Mouse (Mus musculus) hindbrain, embryonic 11.5 days (tissue): ENCODE data around the gene Cnot11. TPM values are rescaled to one million over a fixed set of nuclear protein-coding genes. Genes with fewer than 3 reads are reported as not detected.

Source experiments
- ATAC-seq: fragments of 200-750 bp; cut with Nextera tagmentation; 2 replicates; pipeline ENCODE4 v1.8.0; 2017; ENCODE audit warnings: mild to moderate bottlenecking, moderate TSS enrichment, moderate library complexity; ENCODE audit not compliant: low FRiP score
- DNase-seq: peaks from one replicate; pipeline ENCODE4 v3.0.0-alpha.2; 2015; ENCODE audit warnings: low spot score
- H3K27ac ChIP-seq: fragments of 300-500 bp; sonication (generic); 2 replicates; pipeline ENCODE4 v1.5.1; 2014; ENCODE audit warnings: mild to moderate bottlenecking, low read depth, low read length
- H3K27me3 ChIP-seq: fragments of 300-500 bp; sonication (generic); 2 replicates; pipeline ENCODE4 v1.6.1; 2014; ENCODE audit warnings: mild to moderate bottlenecking, low read length, moderate library complexity, mixed read lengths; ENCODE audit not compliant: control insufficient read depth, insufficient read depth
- H3K36me3 ChIP-seq: fragments of 300-500 bp; sonication (generic); 2 replicates; pipeline ENCODE4 v1.6.1; 2014; ENCODE audit warnings: mild to moderate bottlenecking, low read length, moderate library complexity, mixed read lengths; ENCODE audit not compliant: control insufficient read depth, insufficient read depth
- H3K4me1 ChIP-seq: fragments of 300-500 bp; sonication (generic); replicated peaks from 2 replicates; pipeline ENCODE4 v1.6.1; 2014; ENCODE audit warnings: low read length, mixed read lengths; ENCODE audit not compliant: control insufficient read depth, insufficient read depth
- H3K4me2 ChIP-seq: fragments of 300-500 bp; sonication (generic); replicated peaks from 2 replicates; pipeline ENCODE4 v1.6.1; 2014; ENCODE audit warnings: mild to moderate bottlenecking, low read depth, low read length
- H3K4me3 ChIP-seq: fragments of 300-500 bp; sonication (generic); 2 replicates; pipeline ENCODE4 v1.5.1; 2014; ENCODE audit warnings: low read depth, low read length
- H3K9ac ChIP-seq: fragments of 300-500 bp; sonication (generic); 2 replicates; pipeline ENCODE4 v1.6.1; 2014; ENCODE audit warnings: low read depth, low read length
- H3K9me3 ChIP-seq: fragments of 300-500 bp; sonication (generic); 2 replicates; pipeline ENCODE4 v1.6.1; 2016; ENCODE audit warnings: low read length; ENCODE audit not compliant: control insufficient read depth
- WGBS: fragments of 180-500 bp; shearing (Covaris S2); extraction: QIAGEN DNeasy Blood & Tissue Kit; methylation state at CpG from one replicate; pipeline ENCODE4 v1.1.7; 2014; 5-methylcytosine and 5-hydroxymethylcytosine counted together
- polyA plus RNA-seq: library from polyadenylated mRNA; unstranded; fragments of >200 nt; fragmentation: Nextera tagmentation; extraction: Ambion mirVana; gene quantifications from 2 replicates; pipeline ENCODE4 v1.2.1, GENCODE M21; 2014

The Cnot11 gene
- polyA plus RNA-seq, 1 experiment from 2014 or later, result 29.6 TPM

DNA sequence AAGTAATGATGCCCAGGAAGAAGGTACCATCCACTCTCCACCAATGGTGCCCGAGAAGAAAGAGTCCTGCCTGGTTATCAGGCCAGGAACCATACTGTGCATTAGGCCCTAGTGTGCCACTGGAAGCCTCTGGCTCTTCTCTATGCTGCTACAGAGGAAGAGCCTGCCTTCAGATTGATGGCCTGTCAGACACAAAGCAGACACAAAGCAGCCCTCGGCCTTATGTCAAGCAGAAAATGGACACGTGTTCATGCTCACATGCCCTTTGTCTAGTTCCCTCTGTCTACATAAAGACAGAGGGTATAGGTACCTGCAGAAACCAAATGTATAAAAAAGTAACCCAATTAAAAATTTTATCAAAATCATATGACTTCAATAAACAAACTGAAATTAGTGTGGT lies 29.8 kb downstream of the Cnot11 start:
- H3K27ac ChIP-seq, result no peak overlapping the region
- DNase-seq (peak; percentile 25), ATAC-seq (peak; percentile 78)
- H3K4me1 ChIP-seq, result no peaks in the 10 kb centered on the region
- 50% methylated on average over 3 of the region's 3 CpGs for WGBS
- H3K36me3 ChIP-seq, result no peaks in the 10 kb centered on the region
- H3K4me3 ChIP-seq, result no peak overlapping the region
- H3K27me3 ChIP-seq, result no peaks in the 10 kb centered on the region
- no peaks in the 10 kb centered on the region for H3K9me3 ChIP-seq
- no peak overlapping the region for H3K4me2 ChIP-seq
- no peak overlapping the region for H3K9ac ChIP-seq

DNA sequence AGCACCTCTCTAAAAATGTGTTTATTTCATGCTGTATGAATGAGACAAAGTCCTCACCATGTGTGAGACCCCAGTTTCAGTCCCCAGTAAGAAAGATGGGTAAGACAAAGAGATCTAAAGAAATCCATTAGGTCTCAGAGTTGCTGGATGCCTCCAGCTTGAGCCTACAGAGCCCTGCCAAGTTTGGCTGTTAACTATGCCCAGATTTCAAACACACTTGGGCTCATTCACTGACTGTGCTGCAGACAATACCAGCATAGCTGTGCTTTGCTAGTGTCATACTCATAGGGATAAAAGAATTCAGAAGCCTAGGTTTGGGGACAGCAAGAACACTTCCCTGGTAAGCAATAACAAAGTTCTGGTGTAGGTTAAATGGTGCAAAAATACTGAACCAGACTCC lies 33.3 kb downstream of the Cnot11 start:
- H3K27ac ChIP-seq, result no peak overlapping the region
- no peak overlapping the region for H3K4me3 ChIP-seq
- H3K9ac ChIP-seq, result no peak overlapping the region
- H3K4me1 ChIP-seq, result no peaks in the 10 kb centered on the region
- H3K27me3 ChIP-seq, result no peaks in the 10 kb centered on the region
- H3K9me3 ChIP-seq, result no peaks in the 10 kb centered on the region
- H3K4me2 ChIP-seq, result no peak overlapping the region
- DNase-seq (no peak), ATAC-seq (no peak)
- H3K36me3 ChIP-seq, result no peaks in the 10 kb centered on the region

DNA sequence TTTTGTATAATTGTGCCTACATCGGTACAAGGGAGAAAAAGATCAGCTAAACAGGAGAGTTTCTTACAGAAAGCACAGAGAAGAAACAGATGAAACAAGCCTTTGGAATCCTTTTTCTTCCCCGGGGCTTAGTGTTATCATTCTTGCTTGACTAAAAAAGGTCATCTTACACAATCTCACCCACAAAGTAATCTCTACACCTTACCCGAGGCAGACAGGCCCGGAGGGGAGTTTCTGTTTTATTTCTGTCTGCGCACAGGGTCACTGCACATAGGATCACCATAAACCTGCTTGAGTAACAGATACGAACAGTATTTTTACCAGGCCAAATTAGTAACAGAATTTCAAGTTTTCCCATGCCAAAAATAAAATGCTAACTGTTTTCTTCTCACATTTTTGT lies 36.9 kb downstream of the Cnot11 start:
- no peak overlapping the region for H3K4me3 ChIP-seq
- no peaks in the 10 kb centered on the region for H3K36me3 ChIP-seq
- 0 out of 2 replicates have a peak, but pooled peaks cover 2% of the 10 kb centered on the region for H3K4me1 ChIP-seq
- H3K27me3 ChIP-seq, result no peaks in the 10 kb centered on the region
- H3K4me2 ChIP-seq, result no peak overlapping the region
- H3K27ac ChIP-seq, result no peak overlapping the region
- ATAC-seq, result no peak
- H3K9me3 ChIP-seq, result no peaks in the 10 kb centered on the region
- no peak overlapping the region for H3K9ac ChIP-seq
- DNase-seq, result no peak
- WGBS, result 74% methylated on average over 6 of the region's 6 CpGs

- no peaks in the 10 kb centered on the region for H3K36me3 ChIP-seq
- H3K27me3 ChIP-seq, result no peaks in the 10 kb centered on the region
- DNase-seq (no peak), ATAC-seq (no peak)
- H3K4me3 ChIP-seq, result no peak overlapping the region
- 0 out of 2 replicates have a peak, but pooled peaks cover 2% of the 10 kb centered on the region for H3K4me1 ChIP-seq
- no peak overlapping the region for H3K9ac ChIP-seq
- no peaks in the 10 kb centered on the region for H3K9me3 ChIP-seq
- H3K27ac ChIP-seq, result no peak overlapping the region
- no peak overlapping the region for H3K4me2 ChIP-seq
- 85% methylated on average over 7 of the region's 7 CpGs for WGBS
Observed at GRCm38 (mm10) chr1:39573890-39574289, 39.1 kb downstream of the Cnot11 start.

- DNase-seq (no peak), ATAC-seq (no peak)
- Histone ChIP-seq H3K9me3 (no peaks in the 10 kb centered on the region), H3K9ac (peak overlapping the region; percentile 83), H3K4me2 (peak overlapping the region; percentile 80), H3K4me3 (peak overlapping the region; percentile 88), H3K27me3 (no peaks in the 10 kb centered on the region), H3K36me3 (no peaks in the 10 kb centered on the region), H3K4me1 (0 out of 2 replicates have a peak, but pooled peaks cover 2% of the 10 kb centered on the region), H3K27ac (0 out of 2 replicates have a peak overlapping the region, but pooled peaks have one; percentile 96)
- WGBS, result 24% methylated on average over 8 of the region's 8 CpGs
Observed at GRCm38 (mm10) chr1:39575778-39576375, 41.1 kb downstream of the Cnot11 start.

GRCm38 (mm10) chr1:39576431-39577243 lies 41.8 kb downstream of the Cnot11 start:
- ATAC-seq, result peak; percentile 75
- peak overlapping the region; percentile 80 for H3K4me2 ChIP-seq
- H3K36me3 ChIP-seq, result no peaks in the 10 kb centered on the region
- H3K4me1 ChIP-seq, result 0 out of 2 replicates have a peak, but pooled peaks cover 2% of the 10 kb centered on the region
- H3K27me3 ChIP-seq, result no peaks in the 10 kb centered on the region
- H3K9me3 ChIP-seq, result no peaks in the 10 kb centered on the region
- peak; percentile 74 for DNase-seq
- peak overlapping the region; percentile 88 for H3K4me3 ChIP-seq
- under 1% methylated on average over 68 of the region's 88 CpGs for WGBS
- peak overlapping the region; percentile 96 for H3K27ac ChIP-seq
- peak overlapping the region; percentile 83 for H3K9ac ChIP-seq

DNA sequence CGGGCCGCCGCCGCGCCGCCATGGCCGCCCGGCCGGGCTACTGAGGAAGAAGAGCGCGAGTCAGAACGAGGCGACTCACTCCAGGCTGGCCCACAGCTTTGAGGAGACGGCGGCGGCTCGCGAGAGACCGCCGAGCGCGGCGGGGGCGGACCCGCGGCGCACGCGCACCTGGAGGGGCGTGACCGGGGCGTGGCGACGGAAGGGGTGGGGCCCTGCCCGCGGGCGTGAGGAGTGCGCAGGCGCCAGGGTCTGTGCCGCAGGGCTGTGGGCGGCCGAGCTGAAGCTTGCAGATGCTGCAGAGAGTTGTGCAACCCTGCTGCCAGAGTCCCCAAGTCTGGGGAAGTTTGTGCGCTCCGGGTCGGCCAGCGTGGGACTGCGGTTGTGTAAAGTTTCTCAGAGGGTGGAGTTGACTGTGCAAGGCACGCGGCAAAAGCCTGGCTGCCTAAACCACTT lies 42.5 kb downstream of the Cnot11 start, which contains the start of gene Rnf149:
Gene Rnf149 (minus strand): TSS at position 153 of the 453 bp plus-strand sequence.
- Histone ChIP-seq H3K36me3 (no peaks in the 10 kb centered on the region), H3K4me1 (0 out of 2 replicates have a peak, but pooled peaks cover 2% of the 10 kb centered on the region), H3K4me3 (peak within 1 kb of the TSS; percentile 88), H3K27ac (peak within 1 kb of the TSS; percentile 96), H3K27me3 (no peaks in the 10 kb centered on the region), H3K9ac (peak within 1 kb of the TSS; percentile 83), H3K4me2 (peak within 1 kb of the TSS; percentile 80), H3K9me3 (no peaks in the 10 kb centered on the region)
- 0% methylated on average over 18 of the region's 49 CpGs for WGBS
- ATAC-seq (peak; percentile 98), DNase-seq (peak; percentile 96)

GRCm38 (mm10) chr1:39578446-39578845 lies 43.7 kb downstream of the Cnot11 start:
- WGBS, result 87% methylated on average over 5 of the region's 5 CpGs

More at GRCm38 (mm10) chr1:39578446-39578845, 43.7 kb downstream of the Cnot11 start:
- no peak overlapping the region for H3K9ac ChIP-seq
- no peaks in the 10 kb centered on the region for H3K27me3 ChIP-seq
- DNase-seq (no peak), ATAC-seq (no peak)
- no peak overlapping the region for H3K27ac ChIP-seq
- no peaks in the 10 kb centered on the region for H3K36me3 ChIP-seq
- H3K4me3 ChIP-seq, result no peak overlapping the region
- no peak overlapping the region for H3K4me2 ChIP-seq
- 0 out of 2 replicates have a peak, but pooled peaks cover 2% of the 10 kb centered on the region for H3K4me1 ChIP-seq
- no peaks in the 10 kb centered on the region for H3K9me3 ChIP-seq
